Mouse (Mus musculus): ENCODE measurements around the gene Stat3.

Stat3 gene

DNA sequence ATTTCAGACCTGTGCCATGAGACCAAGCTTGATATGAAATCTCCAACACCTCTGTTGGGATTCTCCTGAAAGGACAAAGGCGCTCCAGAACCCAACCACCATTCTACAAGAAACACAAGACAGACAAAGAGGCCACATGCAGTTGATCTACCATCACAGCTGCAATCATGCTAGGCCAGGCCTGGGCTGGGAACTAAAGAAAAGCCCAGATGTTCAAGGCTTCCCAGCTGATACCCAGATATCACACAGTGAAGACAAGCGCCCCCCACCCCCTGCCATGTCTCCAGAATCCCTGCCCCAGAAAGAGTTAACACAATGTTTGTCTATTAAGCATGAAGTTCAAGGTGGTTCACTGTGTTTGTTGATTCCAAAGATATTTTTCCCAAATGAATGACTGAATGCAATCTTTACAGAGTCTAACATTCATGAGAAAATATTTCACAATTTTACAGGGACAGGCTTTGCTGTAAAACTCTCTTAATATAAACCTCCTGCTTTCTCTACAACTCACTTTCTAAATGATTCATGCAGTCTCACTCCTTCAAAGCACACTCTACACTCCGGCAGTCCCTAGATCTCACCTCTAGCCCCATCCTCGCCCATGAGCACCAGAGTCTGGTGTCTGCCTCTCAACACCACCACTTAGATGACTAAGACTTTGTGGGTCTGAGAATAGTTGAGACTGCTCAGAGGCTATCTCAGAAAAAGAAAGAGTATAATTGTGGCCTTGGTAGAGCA, 18.3 kb downstream of the Stat3 start:
- no peak for DNase-seq

DNA sequence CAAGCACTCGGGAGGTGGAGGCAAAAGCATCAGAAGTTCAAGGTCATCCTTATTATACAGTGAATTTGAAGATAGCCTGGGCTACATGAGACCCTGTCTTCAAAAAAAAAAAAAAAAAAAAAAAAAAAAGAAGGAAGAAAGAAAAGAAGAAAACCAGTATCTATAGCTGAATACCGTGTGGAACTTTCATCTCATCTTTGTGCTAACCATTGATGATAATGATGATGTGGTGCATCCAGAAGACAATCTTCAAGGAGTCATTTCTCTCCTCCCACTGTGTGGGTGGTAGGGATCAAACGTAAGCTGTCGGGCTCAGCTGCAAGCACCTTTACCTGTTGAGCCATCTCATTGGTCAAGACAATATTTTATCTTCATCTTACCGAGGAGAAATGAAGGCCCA, 21.3 kb downstream of the Stat3 start:
- no peak for DNase-seq

DNA sequence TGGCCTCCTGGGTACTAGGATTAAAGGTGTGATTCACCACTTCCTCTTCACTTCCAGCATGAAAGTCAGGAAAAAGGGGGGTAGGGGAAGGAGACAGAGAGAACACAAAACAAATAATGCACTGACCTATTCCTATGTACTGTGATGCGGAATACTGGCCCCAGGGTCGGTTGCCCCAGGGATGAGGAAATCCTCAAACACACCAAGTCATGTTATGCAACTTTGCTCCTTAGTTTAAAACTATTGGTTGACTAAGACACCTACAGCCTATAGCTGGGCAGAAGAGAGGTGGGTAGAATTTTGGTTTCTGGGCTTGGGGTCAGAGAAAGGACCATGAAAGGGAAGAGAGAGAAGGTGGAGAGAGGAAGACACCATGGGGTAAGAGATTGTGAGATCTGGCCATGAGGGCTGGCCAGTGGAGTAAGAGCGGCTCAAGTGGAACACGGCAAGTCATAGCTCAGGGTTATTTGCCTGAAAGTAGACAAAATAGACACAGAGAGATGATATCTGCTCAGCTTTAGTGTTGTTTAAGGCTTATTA, 22.8 kb downstream of the Stat3 start:
- DNase-seq = no peak

DNA sequence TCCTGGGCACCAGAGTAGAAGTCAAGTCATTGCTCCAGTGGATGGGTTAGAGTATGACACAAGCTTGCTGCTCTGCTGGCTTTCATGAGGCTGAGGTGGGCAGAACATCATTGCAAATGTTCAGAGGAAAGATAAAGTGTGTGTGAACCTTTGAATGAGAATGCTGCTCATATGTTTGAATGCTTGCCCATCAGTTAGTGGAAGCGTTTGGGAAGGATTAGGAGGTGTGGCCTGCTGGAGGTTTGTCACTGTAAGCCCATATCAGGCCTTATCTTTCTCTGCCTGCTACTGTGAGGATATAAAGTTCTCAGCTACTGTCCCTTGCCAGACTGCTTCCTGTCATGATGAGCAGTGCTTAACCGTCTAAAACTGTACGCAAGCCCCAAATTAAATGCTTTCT, 24.3 kb downstream of the Stat3 start:
- no peak for DNase-seq

DNA sequence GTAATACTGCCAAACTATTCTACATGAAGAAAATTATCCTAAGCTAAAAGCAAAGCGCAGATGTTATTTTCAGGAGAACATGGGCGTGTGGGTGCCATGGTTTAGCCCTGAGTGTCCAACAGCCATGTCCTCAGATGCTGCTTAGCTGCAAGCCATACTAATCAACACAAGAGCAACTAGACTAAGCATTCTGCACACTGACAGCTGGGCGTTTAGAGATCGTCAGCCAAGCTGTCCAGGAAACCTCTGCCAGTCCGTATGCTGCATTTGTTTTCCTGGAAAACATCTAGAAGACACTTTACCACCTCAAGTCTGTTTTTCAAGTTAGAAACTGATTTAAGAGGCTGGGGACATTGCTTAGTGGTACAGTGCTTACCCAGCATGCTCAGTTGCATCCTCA, 24.9 kb downstream of the Stat3 start:
- no peak for DNase-seq

DNA sequence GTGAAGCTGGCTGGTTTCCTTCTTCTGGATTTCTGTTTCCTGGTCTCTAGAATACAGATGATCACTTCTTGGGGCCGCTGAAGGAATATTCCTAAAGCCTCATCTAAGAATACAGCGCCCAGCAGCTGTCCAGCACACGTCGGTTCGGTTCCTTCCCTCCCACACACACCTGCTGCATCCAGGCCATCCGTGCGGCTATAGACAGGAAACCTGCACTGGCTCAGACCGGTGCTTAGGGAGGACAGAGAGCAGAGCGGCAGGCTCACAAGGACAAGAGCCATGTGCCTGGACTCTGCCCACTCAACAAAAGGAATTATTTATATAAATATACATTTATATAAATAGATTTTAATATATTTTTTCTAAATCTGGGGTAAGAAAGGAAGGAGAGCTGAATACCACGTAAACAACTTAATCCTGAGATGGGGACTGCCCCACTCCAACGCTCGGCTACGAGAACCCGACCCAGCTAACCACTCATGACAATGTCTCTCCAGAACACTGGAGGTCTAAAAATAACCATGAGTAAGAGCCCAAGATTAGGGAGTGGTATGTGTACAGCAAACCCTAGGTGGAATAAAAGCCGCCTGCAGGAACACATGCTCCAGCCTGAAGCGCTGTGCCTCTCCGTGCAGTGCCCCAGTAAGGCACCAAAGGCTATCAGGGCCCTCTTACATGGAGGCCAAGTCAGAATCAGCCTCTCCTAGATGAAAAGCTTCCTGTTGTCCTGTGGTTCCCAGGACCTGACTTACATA, 26.8 kb downstream of the Stat3 start:
- DNase-seq = no peak

DNA sequence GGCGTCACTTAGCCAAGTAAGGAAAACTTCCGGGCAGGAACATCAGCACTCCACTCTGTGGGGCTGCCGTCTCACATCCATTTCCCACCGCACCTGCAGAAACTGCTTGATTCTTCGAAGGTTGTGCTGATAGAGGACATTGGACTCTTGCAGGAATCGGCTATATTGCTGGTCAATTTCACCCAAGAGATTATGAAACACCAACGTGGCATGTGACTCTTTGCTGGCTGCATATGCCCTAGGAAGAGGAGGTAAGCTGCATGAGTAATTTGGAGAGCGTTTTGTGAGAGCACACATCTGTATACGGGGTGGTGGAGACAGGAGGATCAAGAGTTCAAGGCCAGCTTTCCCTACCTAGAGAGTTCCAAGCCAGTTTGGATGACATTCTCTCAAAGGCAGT, 30.8 kb downstream of the Stat3 start:
- DNase-seq = no peak

DNA sequence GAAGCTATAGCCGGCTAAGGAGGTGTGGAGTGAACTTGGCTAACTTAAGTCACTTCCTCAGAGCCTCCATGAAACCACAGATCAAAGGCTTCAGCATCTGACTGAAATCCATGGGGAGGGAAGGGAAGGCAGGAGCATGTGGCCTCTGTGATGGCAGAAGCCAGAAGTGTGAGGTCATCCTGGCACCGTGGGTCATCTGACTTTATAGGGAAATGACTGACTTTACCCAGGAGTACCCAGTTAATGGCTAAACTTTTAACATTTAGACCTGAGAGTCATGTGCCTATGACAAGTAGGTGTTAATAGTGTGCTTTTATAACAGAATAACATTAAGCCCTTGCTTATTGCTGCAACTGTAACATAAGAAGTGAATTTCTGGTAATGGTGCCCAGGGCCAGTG, 31.2 kb downstream of the Stat3 start:
- no peak for DNase-seq

DNA sequence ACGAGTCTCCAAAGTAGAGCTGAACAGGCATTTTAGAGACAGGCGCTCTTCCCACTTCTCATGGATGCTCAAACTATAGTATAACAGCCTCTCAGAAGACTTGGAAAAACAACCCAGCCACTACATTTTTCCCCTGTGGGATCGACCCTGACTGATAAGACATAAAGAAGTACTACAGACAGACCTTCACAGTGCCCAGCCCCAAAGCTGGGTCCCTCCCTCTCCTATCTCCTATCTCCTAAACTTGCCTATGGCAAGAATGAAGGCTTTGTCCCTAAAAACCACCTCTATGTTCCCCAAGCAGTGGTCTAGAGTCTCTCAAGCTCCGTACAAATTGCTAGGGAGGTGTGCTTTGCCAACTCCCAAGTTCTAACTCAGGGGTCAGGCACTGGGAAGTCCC, 32.5 kb downstream of the Stat3 start:
- no peak for DNase-seq

DNA sequence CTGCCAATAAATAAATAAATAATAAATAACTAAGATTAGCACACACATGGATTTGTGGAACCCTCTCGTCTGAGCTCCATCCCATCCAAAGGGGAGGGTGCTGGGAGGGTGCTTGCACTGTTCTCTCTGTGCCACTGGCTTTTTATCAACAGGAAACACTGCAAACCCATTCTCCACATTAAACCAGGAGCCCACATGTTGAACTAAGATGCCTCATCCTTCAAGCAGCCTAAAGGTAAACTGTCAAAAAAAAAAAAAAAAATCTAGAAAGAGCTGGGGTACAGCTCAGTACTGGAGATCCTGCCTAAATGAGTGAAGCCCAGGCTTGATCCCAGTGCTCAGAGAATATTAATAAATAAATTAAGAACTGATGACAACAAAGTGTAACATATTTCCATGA, 33.4 kb downstream of the Stat3 start:
- DNase-seq = no peak

DNA sequence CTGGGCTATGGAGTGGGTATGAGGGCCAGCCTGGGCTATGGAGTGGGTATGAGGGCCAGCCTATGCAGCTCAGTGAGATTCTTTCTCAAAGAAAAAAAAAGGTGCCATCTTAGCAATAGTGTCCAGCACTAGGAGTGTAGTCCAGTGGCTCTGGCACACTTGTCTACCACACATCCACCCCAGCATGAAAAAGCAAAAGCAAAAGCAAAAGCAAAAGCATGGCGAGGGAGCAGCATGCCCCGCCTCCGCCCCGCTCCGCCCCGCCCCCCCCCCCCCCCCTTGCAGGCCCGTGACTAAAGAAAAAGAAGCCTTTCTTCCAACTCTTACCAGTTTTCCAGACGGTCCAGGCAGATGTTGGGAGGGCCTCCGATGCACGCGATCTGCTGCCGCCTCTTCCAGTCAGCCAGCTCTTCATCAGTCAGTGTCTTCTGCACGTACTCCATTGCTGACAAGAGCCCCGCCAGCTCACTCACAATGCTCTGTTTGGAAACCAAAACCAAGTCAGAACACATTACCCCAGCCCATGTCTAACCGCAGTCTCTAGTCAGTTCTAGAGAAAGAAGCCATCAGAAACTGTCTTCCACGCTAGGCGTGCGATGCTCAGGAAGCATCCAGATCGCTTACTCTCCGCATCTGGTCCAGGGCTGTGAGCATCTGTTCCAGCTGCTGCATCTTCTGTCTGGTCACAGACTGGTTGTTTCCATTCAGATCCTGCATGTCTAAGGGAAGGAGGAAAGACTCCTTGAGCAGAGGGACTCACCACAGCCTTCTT, 34.6 kb downstream of the Stat3 start:
- no peak for DNase-seq

DNA sequence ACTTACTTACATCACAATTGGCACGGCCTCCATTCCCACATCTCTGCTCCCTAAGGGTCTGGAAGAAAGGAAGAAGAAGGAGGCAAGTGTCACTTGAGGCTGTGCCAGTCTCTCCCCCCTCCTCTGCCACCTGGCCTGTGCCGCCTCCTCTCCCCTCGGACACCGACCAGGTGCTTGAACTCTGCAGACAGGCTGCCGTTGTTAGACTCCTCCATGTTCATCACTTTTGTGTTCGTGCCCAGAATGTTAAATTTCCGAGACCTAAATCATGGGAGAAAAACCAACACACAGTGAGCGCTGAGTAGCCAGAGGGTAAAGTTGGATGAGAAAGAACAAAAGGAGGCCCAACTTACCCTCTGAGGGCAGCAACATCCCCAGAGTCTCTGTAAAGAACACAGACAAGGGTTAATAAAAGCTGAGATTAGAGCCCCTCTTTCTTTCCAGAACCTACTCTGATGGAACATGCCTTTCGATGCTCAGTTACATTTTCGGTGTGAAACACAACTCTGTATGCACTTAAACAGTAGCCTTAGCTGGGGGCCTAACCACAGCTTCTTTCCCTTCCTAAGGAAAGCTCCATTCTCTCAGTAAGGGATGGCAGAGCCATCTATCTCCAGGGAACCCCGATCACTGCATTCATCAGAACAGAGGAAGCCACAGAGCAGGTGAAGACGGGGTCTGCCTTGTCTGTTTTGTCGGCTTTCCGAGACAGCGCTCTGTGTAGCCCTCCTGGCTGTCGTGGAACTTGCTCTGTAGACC, 40.7 kb downstream of the Stat3 start:
- DNase-seq = no peak

DNA sequence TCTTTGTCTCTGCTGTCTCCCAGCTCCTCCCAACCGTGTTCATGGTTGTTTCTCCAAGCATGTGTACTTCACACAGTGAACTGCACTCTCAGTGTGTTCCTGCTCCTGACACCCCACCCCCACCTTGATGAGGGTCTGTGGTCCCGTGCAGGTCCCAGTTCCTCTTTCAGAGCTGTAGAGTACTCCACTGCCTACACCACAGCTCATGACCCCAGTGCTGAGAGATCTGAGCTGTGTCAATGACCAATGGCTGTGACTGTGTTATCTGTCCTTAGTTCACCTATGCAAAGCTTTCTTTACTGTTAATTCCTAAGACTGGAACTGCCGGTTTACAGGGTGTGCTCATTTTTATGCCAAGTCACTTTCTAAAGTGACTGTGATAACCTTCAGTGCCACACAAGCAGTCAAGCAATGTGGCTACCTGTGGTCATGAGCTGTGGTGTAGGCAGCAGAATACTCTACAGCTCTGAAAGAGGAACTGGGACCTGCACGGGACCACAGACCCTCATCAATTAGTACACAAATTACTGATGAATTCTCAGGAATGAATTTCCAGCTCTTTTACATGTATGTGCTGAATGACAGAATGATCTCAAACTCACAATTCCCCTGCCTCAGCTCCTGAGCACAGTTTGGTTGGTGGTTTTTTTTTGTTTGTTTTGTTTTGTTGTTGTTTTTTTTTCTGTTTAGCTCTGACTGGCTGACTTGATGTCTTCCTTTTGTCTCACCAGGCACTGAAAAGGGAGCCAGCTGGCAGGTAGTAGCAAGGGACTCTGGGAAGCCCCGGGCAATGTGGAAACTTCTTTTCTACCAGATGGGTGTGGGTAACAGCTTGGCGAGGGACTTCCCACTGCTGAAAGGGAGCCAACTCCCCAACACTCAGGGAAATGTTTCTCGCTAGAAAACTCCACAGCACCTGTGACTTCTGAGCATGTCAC, 41.8 kb downstream of the Stat3 start:
- no peak for DNase-seq

DNA sequence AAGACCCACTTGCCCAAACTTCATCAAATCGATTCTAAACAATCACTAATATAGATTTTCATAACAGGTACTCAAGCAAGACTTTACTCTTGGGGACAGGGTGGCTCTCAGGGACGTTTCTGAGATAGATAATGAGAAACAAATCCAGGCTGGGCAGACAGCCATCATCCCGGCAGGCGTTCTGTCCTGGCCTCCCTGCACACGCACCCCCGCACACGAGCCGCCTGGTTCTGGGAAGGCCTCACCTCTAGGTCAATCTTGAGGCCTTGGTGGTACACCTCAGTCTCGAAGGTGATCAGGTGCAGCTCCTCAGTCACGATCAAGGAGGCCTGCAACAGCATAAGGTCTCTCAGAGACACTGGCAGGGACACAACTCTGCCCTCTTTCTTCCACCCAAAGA, 43.3 kb downstream of the Stat3 start:
- DNase-seq = no peak

DNA sequence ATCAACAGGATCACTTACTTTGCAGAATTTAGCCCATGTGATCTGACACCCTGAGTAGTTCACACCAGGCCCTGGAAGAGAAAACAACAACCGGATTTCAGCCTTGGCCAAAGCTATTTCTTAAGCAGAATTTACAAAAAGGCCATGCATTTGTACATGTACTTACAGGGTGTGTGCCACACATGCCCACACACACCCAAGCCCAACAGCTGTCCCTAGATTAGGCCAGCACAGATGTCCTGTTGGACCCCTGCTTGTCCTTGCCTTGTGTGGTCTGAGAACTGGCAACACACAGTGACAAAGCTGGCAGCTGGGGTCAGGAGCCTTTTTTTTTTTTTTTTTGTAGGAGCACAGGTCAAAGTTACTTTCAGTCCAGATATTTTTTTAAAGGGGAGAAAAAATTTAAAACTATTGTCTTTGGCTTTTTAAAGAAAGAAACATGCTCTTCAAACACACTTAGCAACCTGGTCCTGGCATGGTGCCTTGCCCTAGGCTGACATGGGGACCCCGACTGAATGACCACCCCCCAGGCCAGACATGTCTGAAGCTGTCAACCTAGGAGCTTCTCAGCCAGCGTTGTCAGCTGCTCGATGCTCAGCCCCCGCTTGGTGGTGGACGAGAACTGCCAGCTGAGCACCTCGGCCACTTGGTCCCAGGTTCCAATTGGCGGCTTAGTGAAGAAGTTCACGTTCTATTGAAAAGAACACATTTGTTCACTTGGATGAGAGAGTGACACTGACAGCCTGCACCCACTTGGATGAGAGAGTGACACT, 45.0 kb downstream of the Stat3 start:
- DNase-seq = no peak

DNA sequence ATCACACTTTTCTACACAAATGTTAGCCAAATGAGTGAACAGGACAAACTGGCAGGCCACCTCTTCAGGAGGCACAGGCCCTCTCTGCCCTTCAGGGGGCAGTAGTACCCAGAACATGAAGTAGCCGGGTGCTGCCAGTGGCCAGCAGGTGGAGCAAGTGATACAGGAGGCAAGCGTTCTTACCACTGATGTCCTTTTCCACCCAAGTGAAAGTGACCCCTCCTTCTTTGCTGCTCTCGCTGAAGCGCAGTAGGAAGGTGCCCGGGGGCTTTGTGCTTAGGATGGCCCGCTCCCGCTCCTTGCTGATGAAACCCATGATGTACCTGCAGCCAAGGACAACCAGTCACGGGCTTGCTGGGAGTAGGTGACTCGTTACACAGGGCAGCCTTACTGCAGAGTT, 45.9 kb downstream of the Stat3 start:
- DNase-seq = peak; percentile 76 to 86

DNA sequence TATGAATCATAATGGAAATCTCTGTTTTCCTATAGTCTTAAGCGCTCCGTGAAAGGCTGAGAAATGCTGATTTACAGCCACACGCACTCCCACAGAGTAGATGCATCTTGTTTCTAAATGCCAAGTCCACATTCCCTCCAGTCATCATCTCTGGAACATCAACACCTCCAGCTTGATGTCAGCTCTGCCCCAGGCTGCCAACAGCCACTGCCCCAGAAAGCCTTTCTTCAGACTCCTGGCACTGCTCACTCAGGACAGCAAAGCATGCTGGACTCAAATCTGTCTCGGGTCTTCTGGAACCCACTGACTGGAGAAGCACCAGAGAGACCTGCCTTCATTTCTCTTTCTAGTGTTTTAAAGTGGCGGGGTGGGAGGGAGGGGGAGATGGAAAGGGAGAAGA, 46.9 kb downstream of the Stat3 start:
- DNase-seq = no peak

DNA sequence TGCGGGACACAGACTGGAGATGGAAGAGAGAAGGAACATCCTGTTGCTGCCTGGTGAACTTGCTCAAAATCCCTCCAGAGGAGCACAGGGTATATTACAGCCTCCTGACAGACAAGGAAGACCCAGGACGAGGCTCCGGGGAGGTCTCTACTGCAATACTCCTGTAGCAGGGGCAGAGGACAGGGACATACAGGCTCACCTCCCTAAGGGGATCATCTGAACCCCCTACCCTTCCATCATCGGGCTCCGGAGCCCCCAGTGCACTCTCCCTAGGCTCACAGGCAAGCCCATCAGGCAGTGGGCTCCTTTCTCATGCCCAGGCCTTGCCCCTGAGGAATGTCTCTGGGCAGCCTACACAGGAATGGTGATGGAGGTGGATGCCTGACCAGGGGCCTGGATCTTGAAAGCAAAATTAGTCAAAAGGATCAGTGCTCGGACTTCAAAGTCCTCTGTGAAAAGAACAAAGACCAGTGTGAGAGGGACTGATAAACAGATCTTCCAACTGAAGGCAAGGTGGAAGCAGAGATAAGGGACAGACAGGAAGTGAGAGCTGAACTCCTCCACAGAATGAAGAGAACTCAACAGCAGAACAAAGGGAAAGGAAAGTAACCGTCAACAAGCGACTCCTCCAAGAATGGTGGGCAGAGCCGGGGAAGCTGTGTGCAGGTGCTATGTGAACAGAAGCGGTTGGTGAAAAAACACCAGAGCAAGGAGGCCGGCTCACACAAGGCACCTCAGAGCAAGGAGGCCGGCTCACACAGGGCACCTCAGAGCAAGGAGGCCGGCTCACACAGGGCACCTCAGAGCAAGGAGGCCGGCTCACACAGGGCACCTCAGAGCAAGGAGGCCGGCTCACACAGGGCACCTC, 47.9 kb downstream of the Stat3 start:
- DNase-seq = no peak

DNA sequence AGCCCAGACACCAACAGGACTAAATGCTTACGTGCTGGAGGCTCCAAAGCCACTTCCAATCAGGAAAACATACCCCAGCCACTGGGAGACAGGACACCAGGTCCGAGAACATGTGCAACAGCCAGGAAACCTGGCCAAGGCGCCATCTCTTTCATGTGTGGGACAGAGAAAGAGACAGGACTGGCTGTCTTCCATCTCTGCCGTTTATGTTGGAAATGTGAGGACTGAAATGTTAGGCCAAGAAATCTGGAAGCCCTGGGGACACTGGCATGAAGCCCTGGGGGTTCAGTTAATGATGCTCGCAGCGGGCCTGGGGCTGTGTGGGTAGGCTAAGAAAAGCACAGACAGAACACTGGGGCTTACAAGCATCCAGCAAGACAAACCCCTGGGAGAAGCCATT, 48.9 kb downstream of the Stat3 start:
- DNase-seq = no peak

DNA sequence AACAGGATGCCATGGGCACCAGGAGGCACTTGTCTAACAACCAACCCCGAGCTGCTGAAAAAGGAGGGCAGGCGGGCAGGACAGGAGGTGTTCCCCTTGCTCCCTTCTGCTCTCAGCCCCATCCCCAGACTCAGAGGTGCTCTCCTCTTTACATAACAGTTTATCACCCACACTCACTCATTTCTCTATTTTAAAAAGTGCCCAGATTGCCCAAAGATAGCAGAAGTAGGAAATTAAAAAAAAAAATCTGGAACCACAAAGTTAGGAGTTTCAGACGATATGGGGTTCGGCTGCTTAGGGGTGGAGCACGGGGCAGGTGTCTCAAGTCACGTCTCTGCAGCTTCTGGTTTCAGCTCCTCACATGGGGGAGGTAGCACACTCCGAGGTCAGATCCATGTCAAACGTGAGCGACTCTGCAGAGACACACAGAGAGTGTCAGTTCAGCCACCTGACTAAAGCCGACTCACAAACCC, 51.0 kb downstream of the Stat3 start:
- DNase-seq = no peak

All from spleen, adult 18-20 months (tissue).